Comparison of ENCODE assay signal across 21 mouse cellular contexts in genomic region chr9:66101577-66101976, GRCm38 (mm10). TPM values are rescaled to one million over a fixed set of nuclear protein-coding genes. Genes with fewer than 3 reads are reported as not detected.
A peak's percentile ranks its signal among the peaks of the same experiment; 100 is the strongest.
DNase-seq lines count a peak whose midpoint lies in the region; ATAC-seq lines count a peak whose summit lies in the region.
"Had no signal": no experiment of that assay in that cellular context is flagged by ENCODE, and none has a peak within 500 bp of the region (broad histone marks: within the 10 kb centered on the region; RNA-seq: fewer than 3 reads in every experiment).

No protein-coding gene starts in this region.

- no peaks in the 10 kb centered on the region for H3K27me3 ChIP-seq in embryonic facial prominence, embryonic 13.5 days
- H3K27me3 ChIP-seq in embryonic facial prominence, embryonic 10.5 days (replicated peaks; ENCODE audit: low read depth, poor library complexity, severe bottlenecking) = no peaks in the 10 kb centered on the region
- no peaks in the 10 kb centered on the region for H3K27me3 ChIP-seq in neural tube, embryonic 14.5 days (ENCODE audit: control insufficient read depth, insufficient read depth, low read length)
- H3K27me3 ChIP-seq: heart, embryonic 15.5 days; intestine, embryonic 15.5 days; lung, embryonic 15.5 days; Patski; stomach, embryonic 15.5 days had no signal

- WGBS in embryonic facial prominence, embryonic 13.5 days = 41% methylated on average over 8 of the region's 8 CpGs
- WGBS in embryonic facial prominence, embryonic 10.5 days = 49% methylated on average over 8 of the region's 8 CpGs
- 74% methylated on average over 8 of the region's 8 CpGs for WGBS in neural tube, embryonic 14.5 days

- no peak for ATAC-seq in embryonic facial prominence, embryonic 13.5 days (ENCODE audit: insufficient number of reproducible peaks, insufficient read depth, low FRiP score, low TSS enrichment, low read depth)
- ATAC-seq in neural tube, embryonic 14.5 days (ENCODE audit: low read depth) = peak; percentile 46; the same call in 1 of the 2 replicates
- ATAC-seq: CD4-positive, CD25-positive, alpha-beta regulatory T cell, adult 4 months; intestine, embryonic 15.5 days; Patski had no signal

- H3K4me1 ChIP-seq in embryonic facial prominence, embryonic 13.5 days = 0 out of 2 replicates have a peak, but pooled peaks cover 3% of the 10 kb centered on the region
- H3K4me1 ChIP-seq in embryonic facial prominence, embryonic 10.5 days = peaks cover 8% of the 10 kb centered on the region
- H3K4me1 ChIP-seq in neural tube, embryonic 14.5 days (ENCODE audit: control insufficient read depth, insufficient read depth, low read length) = no peaks in the 10 kb centered on the region
- H3K4me1 ChIP-seq: heart, embryonic 15.5 days; intestine, embryonic 15.5 days; lung, embryonic 15.5 days; stomach, embryonic 15.5 days had no signal

- peaks cover 87% of the 10 kb centered on the region for H3K36me3 ChIP-seq in embryonic facial prominence, embryonic 13.5 days
- peaks cover 96% of the 10 kb centered on the region for H3K36me3 ChIP-seq in embryonic facial prominence, embryonic 10.5 days (replicated peaks)
- H3K36me3 ChIP-seq in neural tube, embryonic 14.5 days (ENCODE audit: control insufficient read depth, insufficient read depth, low read length) = peaks cover 69% of the 10 kb centered on the region

- H3K27ac ChIP-seq in embryonic facial prominence, embryonic 13.5 days = peak overlapping the region; percentile 28; the same call in 1 of the 2 replicates
- H3K27ac ChIP-seq in embryonic facial prominence, embryonic 10.5 days (replicated peaks) = no peak overlapping the region
- H3K27ac ChIP-seq in neural tube, embryonic 14.5 days (ENCODE audit: low read depth, low read length) = no peak overlapping the region
- H3K27ac ChIP-seq: heart, embryonic 15.5 days; intestine, embryonic 15.5 days; liver, embryonic 14.5 days; lung, embryonic 15.5 days; stomach, embryonic 15.5 days had no signal

- no peak overlapping the region for H3K9ac ChIP-seq in embryonic facial prominence, embryonic 13.5 days
- no peak overlapping the region for H3K9ac ChIP-seq in neural tube, embryonic 14.5 days (replicated peaks; ENCODE audit: low read depth, low read length)
- H3K9ac ChIP-seq: heart, embryonic 15.5 days; intestine, embryonic 15.5 days; liver, embryonic 14.5 days; lung, embryonic 15.5 days; stomach, embryonic 15.5 days had no signal

- no peaks in the 10 kb centered on the region for H3K9me3 ChIP-seq in embryonic facial prominence, embryonic 13.5 days
- H3K9me3 ChIP-seq in embryonic facial prominence, embryonic 10.5 days = no peaks in the 10 kb centered on the region
- H3K9me3 ChIP-seq in neural tube, embryonic 14.5 days (ENCODE audit: control insufficient read depth, low read length) = no peaks in the 10 kb centered on the region
- H3K9me3 ChIP-seq: heart, embryonic 15.5 days; intestine, embryonic 15.5 days; lung, embryonic 15.5 days; stomach, embryonic 15.5 days had no signal

- no peak overlapping the region for H3K4me3 ChIP-seq in embryonic facial prominence, embryonic 13.5 days
- no peak overlapping the region for H3K4me3 ChIP-seq in embryonic facial prominence, embryonic 10.5 days
- no peak overlapping the region for H3K4me3 ChIP-seq in neural tube, embryonic 14.5 days (ENCODE audit: low read depth, low read length)
- H3K4me3 ChIP-seq: heart, embryonic 15.5 days; intestine, embryonic 15.5 days; lung, embryonic 15.5 days; stomach, embryonic 15.5 days had no signal

- no peak for DNase-seq in embryonic facial prominence, embryonic 10.5 days (ENCODE audit: low spot score)
- DNase-seq in layer of hippocampus, adult 11-12 months (ENCODE audit: low spot score) = peak; percentile 61
- DNase-seq in layer of hippocampus, postnatal 25 days (ENCODE audit: extremely low spot score in 1 of 2, low spot score in 1 of 2) = no peak
- no peak for DNase-seq in neural tube, embryonic 10.5 days (ENCODE audit: extremely low spot score, low spot score)
- peak; percentile 78 for DNase-seq in telencephalon, adult 2 months (ENCODE audit: low read depth, low spot score)
- DNase-seq: adrenal gland, postnatal 10 days; embryo, embryonic 11 days; gastrocnemius, postnatal 14 days; heart, postnatal 4 days; kidney, adult 9 months; kidney, postnatal 25 days; lung, postnatal 4 days had no signal

- no peak overlapping the region for H3K4me2 ChIP-seq in embryonic facial prominence, embryonic 13.5 days
- no peak overlapping the region for H3K4me2 ChIP-seq in neural tube, embryonic 14.5 days (ENCODE audit: low read depth, low read length)
- H3K4me2 ChIP-seq: heart, embryonic 15.5 days; intestine, embryonic 15.5 days; lung, embryonic 15.5 days; stomach, embryonic 15.5 days had no signal

RNA-seq across cellular contexts. Expression of gene Snx1, which starts 24.8 kb away (rescaled TPM):
- polyA plus RNA-seq in embryonic facial prominence, embryonic 13.5 days (2015; fragmentation: Nextera tagmentation; extraction: Ambion mirVana) = 119 and 131 TPM in 2 replicates
- polyA plus RNA-seq in embryonic facial prominence, embryonic 10.5 days (2016; fragmentation: Nextera tagmentation; extraction: Ambion mirVana) = 124 and 129 TPM in 2 replicates
- 10 to 100 TPM; 73.8 to 87.8 TPM for total RNA-seq in layer of hippocampus, postnatal 25 days (2021)
- 66.7 and 77.4 TPM in 2 replicates for polyA plus RNA-seq in neural tube, embryonic 14.5 days (2014; fragmentation: Nextera tagmentation; extraction: Ambion mirVana)

RNA-seq across cellular contexts. Expression of gene Ciao2a, which starts 24.8 kb away (rescaled TPM):
- polyA plus RNA-seq in embryonic facial prominence, embryonic 13.5 days (2015; fragmentation: Nextera tagmentation; extraction: Ambion mirVana) = 177 and 184 TPM in 2 replicates
- 159 and 162 TPM in 2 replicates for polyA plus RNA-seq in embryonic facial prominence, embryonic 10.5 days (2016; fragmentation: Nextera tagmentation; extraction: Ambion mirVana)
- total RNA-seq in layer of hippocampus, postnatal 25 days (2021) = 10 to 100 TPM; 23.6 to 29.3 TPM
- polyA plus RNA-seq in neural tube, embryonic 14.5 days (2014; fragmentation: Nextera tagmentation; extraction: Ambion mirVana) = 66.6 and 81.4 TPM in 2 replicates

RNA-seq across cellular contexts. Expression of gene Snx22, which starts 32.1 kb away (rescaled TPM):
- polyA plus RNA-seq in embryonic facial prominence, embryonic 13.5 days (2015; fragmentation: Nextera tagmentation; extraction: Ambion mirVana) = 5.3 and 5.6 TPM in 2 replicates
- polyA plus RNA-seq in embryonic facial prominence, embryonic 10.5 days (2016; fragmentation: Nextera tagmentation; extraction: Ambion mirVana) = 3.6 and 3.7 TPM in 2 replicates
- total RNA-seq in layer of hippocampus, postnatal 25 days (2021) = 1 to 10 TPM; 4.9 to 6.3 TPM
- polyA plus RNA-seq in neural tube, embryonic 14.5 days (2014; fragmentation: Nextera tagmentation; extraction: Ambion mirVana) = 8.0 and 8.9 TPM in 2 replicates

RNA-seq across cellular contexts. Expression of gene Ppib, which starts 41.6 kb away (rescaled TPM):
- polyA plus RNA-seq in embryonic facial prominence, embryonic 13.5 days (2015; fragmentation: Nextera tagmentation; extraction: Ambion mirVana) = 568 and 589 TPM in 2 replicates
- polyA plus RNA-seq in embryonic facial prominence, embryonic 10.5 days (2016; fragmentation: Nextera tagmentation; extraction: Ambion mirVana) = 471 and 486 TPM in 2 replicates
- total RNA-seq in layer of hippocampus, postnatal 25 days (2021) = 100 to 1,000 TPM; 229 to 238 TPM
- polyA plus RNA-seq in neural tube, embryonic 14.5 days (2014; fragmentation: Nextera tagmentation; extraction: Ambion mirVana) = 317 and 391 TPM in 2 replicates

RNA-seq across cellular contexts. Expression of gene Dapk2, which starts 56.4 kb away (rescaled TPM):
- 5.3 and 6.7 TPM in 2 replicates for polyA plus RNA-seq in embryonic facial prominence, embryonic 13.5 days (2015; fragmentation: Nextera tagmentation; extraction: Ambion mirVana)
- 5.3 and 5.8 TPM in 2 replicates for polyA plus RNA-seq in embryonic facial prominence, embryonic 10.5 days (2016; fragmentation: Nextera tagmentation; extraction: Ambion mirVana)
- 1 to 10 TPM in 1 of 2 experiments, under 1 TPM in 1; 0.61 to 1.4 TPM for total RNA-seq in layer of hippocampus, postnatal 25 days (2021)
- polyA plus RNA-seq in neural tube, embryonic 14.5 days (2014; fragmentation: Nextera tagmentation; extraction: Ambion mirVana) = 0.25 and 0.63 TPM in 2 replicates

Comparison
In these comparisons a context has a peak if more than half of its experiments do, and no peak if none do; other contexts are left out.
1. DNase-seq: peak in layer of hippocampus, adult 11-12 months (single experiment) and telencephalon, adult 2 months (single experiment); none in embryonic facial prominence, embryonic 10.5 days (single experiment), layer of hippocampus, postnatal 25 days (0 of 2) and neural tube, embryonic 10.5 days (single experiment).